Mouse (Mus musculus) kidney, postnatal 0 days (tissue): ENCODE measurements around the gene Klf9. TPM values are rescaled to one million over a fixed set of nuclear protein-coding genes. Genes with fewer than 3 reads are reported as not detected.

Source experiments
- ATAC-seq: fragments of 200-750 bp; cut with Nextera tagmentation; replicated peaks from 2 replicates; pipeline ENCODE4 v1.8.0; 2017; ENCODE audit warnings: low read depth, moderate number of reproducible peaks, moderate TSS enrichment, moderate library complexity; ENCODE audit not compliant: low FRiP score
- DNase-seq: peaks from one replicate; pipeline ENCODE4 v3.0.0-alpha.2; 2016; ENCODE audit warnings: low spot score
- H3K27ac ChIP-seq: fragments of 300-500 bp; sonication (generic); 2 replicates; pipeline ENCODE4 v1.5.1; 2014; ENCODE audit warnings: mild to moderate bottlenecking
- H3K27me3 ChIP-seq: fragments of 300-500 bp; sonication (generic); 2 replicates; pipeline ENCODE4 v1.6.1; 2014; ENCODE audit warnings: low read length, mixed read lengths; ENCODE audit not compliant: insufficient read depth
- H3K36me3 ChIP-seq: fragments of 300-500 bp; sonication (generic); 2 replicates; pipeline ENCODE4 v1.6.1; 2014; ENCODE audit warnings: low read length, mixed read lengths; ENCODE audit not compliant: insufficient read depth
- H3K4me1 ChIP-seq: fragments of 300-500 bp; sonication (generic); replicated peaks from 2 replicates; pipeline ENCODE4 v1.6.1; 2014; ENCODE audit warnings: antibody characterized with exemption, low read length, mixed read lengths; ENCODE audit not compliant: insufficient read depth
- H3K4me2 ChIP-seq: fragments of 300-500 bp; sonication (generic); 2 replicates; pipeline ENCODE4 v1.6.1; 2014; ENCODE audit warnings: mild to moderate bottlenecking, low read length, moderate library complexity, mixed read lengths
- H3K4me3 ChIP-seq: fragments of 300-500 bp; sonication (generic); replicated peaks from 2 replicates; pipeline ENCODE4 v1.5.1; 2014; ENCODE audit warnings: low read depth, low read length
- H3K9ac ChIP-seq: fragments of 300-500 bp; sonication (generic); 2 replicates; pipeline ENCODE4 v1.6.1; 2014; ENCODE audit warnings: low read depth, low read length
- H3K9me3 ChIP-seq: fragments of 300-500 bp; sonication (generic); replicated peaks from 2 replicates; pipeline ENCODE4 v1.6.1; 2016; ENCODE audit warnings: low read length, inconsistent platforms, mixed read lengths
- CTCF ChIP-seq: IDR thresholded peaks from 2 replicates; pipeline ENCODE4 v1.5.1; 2016; ENCODE audit warnings: antibody characterized with exemption, low read depth, mild to moderate bottlenecking, moderate library complexity
- WGBS: fragments of 180-500 bp; shearing (Covaris S2); extraction: QIAGEN DNeasy Blood & Tissue Kit; methylation state at CpG from one replicate; pipeline ENCODE4 v1.1.7; 2014; 5-methylcytosine and 5-hydroxymethylcytosine counted together
- polyA plus RNA-seq: library from polyadenylated mRNA; unstranded; fragments of >200 nt; fragmentation: Nextera tagmentation; extraction: Ambion mirVana; gene quantifications from 2 replicates; pipeline ENCODE4 v1.2.1, GENCODE M21; 2015

Klf9 gene
- polyA plus RNA-seq, 1 experiment from 2014 or later: 14.3 TPM

GRCm38 (mm10) chr19:23175511-23175910 lies 34.5 kb downstream of the Klf9 start:
- 20% methylated on average over 2 of the region's 2 CpGs for WGBS

GRCm38 (mm10) chr19:23178533-23178932 lies 37.5 kb downstream of the Klf9 start:
- Histone ChIP-seq H3K4me2 (no peak overlapping the region), H3K27ac (no peak overlapping the region), H3K4me3 (no peak overlapping the region), H3K9me3 (no peaks in the 10 kb centered on the region), H3K36me3 (no peaks in the 10 kb centered on the region), H3K4me1 (no peaks in the 10 kb centered on the region), H3K9ac (no peak overlapping the region), H3K27me3 (no peaks in the 10 kb centered on the region)
- ATAC-seq: no peak
- WGBS: 88% methylated on average over 3 of the region's 3 CpGs
- no peak for TF ChIP-seq CTCF
- no peak for DNase-seq

More at GRCm38 (mm10) chr19:23175511-23175910, 34.5 kb downstream of the Klf9 start:
- Histone ChIP-seq H3K27ac (no peak overlapping the region), H3K36me3 (no peaks in the 10 kb centered on the region), H3K4me3 (no peak overlapping the region), H3K27me3 (no peaks in the 10 kb centered on the region), H3K4me2 (no peak overlapping the region), H3K4me1 (no peaks in the 10 kb centered on the region), H3K9me3 (no peaks in the 10 kb centered on the region), H3K9ac (no peak overlapping the region)
- TF ChIP-seq CTCF: no peak
- no peak; the same call in 1 of the 2 replicates for ATAC-seq
- peak; percentile 58 for DNase-seq

DNA sequence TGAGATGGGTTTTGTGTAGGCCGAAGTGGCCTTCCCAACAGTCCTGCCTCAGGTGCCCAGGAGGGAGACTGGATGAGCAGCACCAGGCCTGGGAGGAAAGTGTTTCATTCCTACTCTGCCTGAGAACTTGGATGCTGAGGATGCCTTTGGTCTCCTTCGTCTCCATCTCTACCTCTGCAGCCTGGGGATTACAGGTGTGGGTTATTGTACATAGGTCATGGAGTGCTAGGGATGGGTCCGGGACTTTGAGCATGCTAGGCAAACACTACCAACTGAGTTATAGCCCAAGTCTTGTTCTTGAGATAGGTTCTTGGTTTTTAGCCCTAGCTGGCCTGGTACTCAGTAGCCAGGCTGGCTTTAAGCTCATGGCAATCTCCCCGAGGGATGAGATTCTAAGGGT lies 42.5 kb downstream of the Klf9 start:
- H3K27ac ChIP-seq: no peak overlapping the region
- no peaks in the 10 kb centered on the region for H3K9me3 ChIP-seq
- no peaks in the 10 kb centered on the region for H3K27me3 ChIP-seq
- ATAC-seq (no peak), DNase-seq (no peak)
- H3K4me3 ChIP-seq: no peak overlapping the region
- no peaks in the 10 kb centered on the region for H3K36me3 ChIP-seq
- TF ChIP-seq CTCF: no peak
- no peaks in the 10 kb centered on the region for H3K4me1 ChIP-seq
- WGBS: 97% methylated on average over 4 of the region's 4 CpGs
- H3K9ac ChIP-seq: no peak overlapping the region
- no peak overlapping the region for H3K4me2 ChIP-seq

DNA sequence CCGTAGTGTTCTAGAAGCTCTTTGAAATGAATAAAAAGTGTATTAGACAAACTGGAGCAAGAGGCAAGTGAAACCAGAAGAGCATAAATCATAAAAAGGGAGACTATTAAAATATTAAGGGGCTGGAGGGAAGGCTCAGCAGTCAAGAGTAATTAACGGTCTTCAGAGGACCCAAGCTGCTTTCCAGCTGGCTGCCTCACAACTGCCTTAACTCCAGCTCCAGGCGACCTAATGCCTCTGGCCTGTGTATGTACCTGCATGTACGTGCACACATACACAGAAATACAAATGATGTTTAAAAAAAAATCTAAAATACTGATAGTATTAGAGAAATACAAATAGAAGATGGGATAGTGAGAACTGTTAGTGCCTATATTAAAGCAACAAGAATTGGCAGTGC lies 43.0 kb downstream of the Klf9 start:
- no peaks in the 10 kb centered on the region for H3K36me3 ChIP-seq
- peak; percentile 65 for DNase-seq
- ATAC-seq: no peak
- TF ChIP-seq CTCF: no peak
- H3K4me1 ChIP-seq: no peaks in the 10 kb centered on the region
- no peaks in the 10 kb centered on the region for H3K27me3 ChIP-seq
- H3K9me3 ChIP-seq: no peaks in the 10 kb centered on the region
- no peak overlapping the region for H3K27ac ChIP-seq
- H3K4me3 ChIP-seq: no peak overlapping the region
- WGBS: 52% methylated on average over 4 of the region's 4 CpGs
- H3K9ac ChIP-seq: no peak overlapping the region
- H3K4me2 ChIP-seq: no peak overlapping the region

DNA sequence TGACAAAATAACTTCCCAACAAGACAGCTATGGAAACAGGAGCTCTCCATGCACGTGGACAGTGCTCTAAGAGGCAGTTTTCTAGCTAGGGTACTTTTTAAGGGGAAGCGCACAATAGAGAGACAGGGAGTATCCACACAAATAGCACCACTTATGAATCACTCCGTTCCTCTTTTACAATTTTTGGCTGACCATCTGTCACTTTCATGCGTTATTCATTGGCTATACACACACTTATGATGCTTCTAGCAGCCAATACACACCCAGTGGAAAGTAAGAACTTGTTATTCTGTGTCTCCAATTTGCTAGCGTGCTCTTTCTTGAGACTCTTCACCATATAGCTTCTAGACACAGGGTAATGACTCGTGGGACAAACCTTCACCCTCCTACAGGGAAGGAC lies 46.7 kb downstream of the Klf9 start:
- DNase-seq (no peak), ATAC-seq (no peak)
- Histone ChIP-seq H3K4me3 (no peak overlapping the region), H3K4me1 (no peaks in the 10 kb centered on the region), H3K27ac (no peak overlapping the region), H3K9me3 (no peaks in the 10 kb centered on the region), H3K4me2 (no peak overlapping the region), H3K9ac (no peak overlapping the region), H3K27me3 (no peaks in the 10 kb centered on the region), H3K36me3 (no peaks in the 10 kb centered on the region)
- 83% methylated on average over 6 of the region's 6 CpGs for WGBS
- no peak for TF ChIP-seq CTCF

- DNase-seq: no peak
- H3K9me3 ChIP-seq: no peaks in the 10 kb centered on the region
- no peak overlapping the region for H3K4me3 ChIP-seq
- TF ChIP-seq CTCF: no peak
- H3K9ac ChIP-seq: no peak overlapping the region
- no peaks in the 10 kb centered on the region for H3K36me3 ChIP-seq
- H3K27ac ChIP-seq: no peak overlapping the region
- no peaks in the 10 kb centered on the region for H3K27me3 ChIP-seq
- no peak for ATAC-seq
- WGBS: 81% methylated on average over 7 of the region's 7 CpGs
- no peak overlapping the region for H3K4me2 ChIP-seq
- H3K4me1 ChIP-seq: no peaks in the 10 kb centered on the region
These were observed 48.0 kb downstream of the Klf9 start for GRCm38 (mm10) chr19:23188986-23189385.

GRCm38 (mm10) chr19:23189744-23190143 lies 48.7 kb downstream of the Klf9 start:
- Histone ChIP-seq H3K9ac (no peak overlapping the region), H3K4me1 (no peaks in the 10 kb centered on the region), H3K4me2 (no peak overlapping the region), H3K9me3 (no peaks in the 10 kb centered on the region), H3K27me3 (no peaks in the 10 kb centered on the region), H3K27ac (no peak overlapping the region), H3K4me3 (no peak overlapping the region), H3K36me3 (no peaks in the 10 kb centered on the region)
- ATAC-seq: no peak
- TF ChIP-seq CTCF: no peak
- DNase-seq: no peak
- 86% methylated on average over 1 of the region's 1 CpGs for WGBS
